In the genomic region with DNA sequence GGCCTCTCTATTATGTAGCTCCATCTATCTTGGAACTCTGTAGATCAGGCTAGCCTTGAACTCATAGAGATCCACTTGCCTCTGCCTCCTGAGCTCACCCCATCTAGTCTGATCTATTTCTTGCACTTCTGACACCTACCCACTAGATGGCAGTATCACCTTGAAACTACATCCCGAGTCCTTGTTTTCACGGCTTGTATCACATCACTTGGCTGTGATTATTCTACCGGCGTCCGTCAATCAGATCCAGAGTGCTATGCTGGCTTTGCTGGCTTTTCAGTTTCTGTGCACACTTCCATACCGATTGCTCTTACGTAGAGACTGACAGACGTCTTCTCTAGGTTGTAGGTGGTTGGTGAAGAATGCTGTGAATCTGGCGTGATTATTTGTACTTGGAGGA, we compare ENCODE assay signal across 8 mouse cellular contexts. TPM values are rescaled to one million over a fixed set of nuclear protein-coding genes. Genes with fewer than 3 reads are reported as not detected.
DNase-seq lines count a peak whose midpoint lies in the region; TF ChIP-seq lines count a peak whose summit lies in the region.

No protein-coding gene starts in this region.

- intact Hi-C loops in gastrocnemius, adult 2 months (cut with DNase I): no loop called here

- no peak overlapping the region for H3K27ac ChIP-seq in gastrocnemius, adult 2 months

- peak; percentile 69 for TF ChIP-seq CTCF in gastrocnemius, adult 2 months (IDR thresholded peaks at IDR 0.05)

- no peak for DNase-seq in gastrocnemius, adult 2 months
- no peak for DNase-seq in gastrocnemius, postnatal 10 days
- peak; percentile 53 for DNase-seq in right cerebral cortex, adult 18-20 months
- no peak for DNase-seq in right cerebral cortex, postnatal 25 days
- DNase-seq in cerebellum, postnatal 14 days: peak; percentile 66 to 71
- peak; percentile 21 for DNase-seq in kidney, postnatal 10 days
- DNase-seq in retina, postnatal 7 days (ENCODE audit: low read depth, low spot score): peak; percentile 53
- no peak for DNase-seq in urinary bladder, postnatal 36 days (ENCODE audit: low spot score in 2 of 2)

- no peak overlapping the region for H3K4me3 ChIP-seq in gastrocnemius, adult 2 months

RNA-seq across cellular contexts. Expression of gene Mthfd1, which starts 11.8 kb away (rescaled TPM):
- 10 to 100 TPM; 30.1 to 37.8 TPM for total RNA-seq in gastrocnemius, adult 2 months (2021)
- total RNA-seq in gastrocnemius, postnatal 10 days (2021): 10 to 100 TPM; 30.3 to 30.4 TPM

RNA-seq across cellular contexts. Expression of gene Tex21, which starts 20.3 kb away (rescaled TPM):
- total RNA-seq in gastrocnemius, adult 2 months (2021): not detected
- not detected for total RNA-seq in gastrocnemius, postnatal 10 days (2021)

RNA-seq across cellular contexts. Expression of gene Akap5, which starts 57.8 kb away (rescaled TPM):
- total RNA-seq in gastrocnemius, adult 2 months (2021): under 1 TPM; 0.31 to 0.48 TPM
- total RNA-seq in gastrocnemius, postnatal 10 days (2021): 1 to 10 TPM; 1.8 to 2.1 TPM

Comparison
In these comparisons a context has a peak if more than half of its experiments do, and no peak if none do; other contexts are left out.
1. DNase-seq: peak in right cerebral cortex, adult 18-20 months (single experiment), cerebellum, postnatal 14 days (2 of 2), kidney, postnatal 10 days (single experiment) and retina, postnatal 7 days (single experiment); none in gastrocnemius, adult 2 months (single experiment), gastrocnemius, postnatal 10 days (single experiment), right cerebral cortex, postnatal 25 days (single experiment) and urinary bladder, postnatal 36 days (0 of 2).